Mouse (Mus musculus) neutrophil, adult 65 days (primary cell): ENCODE results near the gene Rtca. TPM values are rescaled to one million over a fixed set of nuclear protein-coding genes. Genes with fewer than 3 reads are reported as not detected.

Source experiments
- total RNA-seq: library from RNA; stranded (reverse); gene quantifications from 2 replicates; pipeline ENCODE4 v1.2.4, GENCODE M21; 2023

Gene Rtca
- 16.6 and 17.4 TPM in 2 replicates for total RNA-seq

GRCm38 (mm10) chr3:116507772-116508351 is at the start of gene Rtca:
Gene Rtca (minus strand): TSS chr3:116508208.

GRCm38 (mm10) chr3:116512904-116513716 is 5.1 kb upstream of the Rtca start, which contains the start of gene Dbt:
Gene Dbt (plus strand): TSS chr3:116513070.

Other genes with a start within 250 kb of the Rtca start
- 44.1 and 76.3 TPM in 2 replicates for gene Cdc14a, start 84.2 kb downstream of the Rtca start, total RNA-seq
- gene Dbt, start 4.9 kb upstream of the Rtca start, total RNA-seq = 5.1 and 5.5 TPM in 2 replicates
- not detected in 2 replicates for gene Lrrc39, start 54.8 kb upstream of the Rtca start, total RNA-seq
- gene Sass6, start 86.8 kb upstream of the Rtca start, total RNA-seq = 17.3 and 21.3 TPM in 2 replicates
- gene Trmt13, start 106.4 kb upstream of the Rtca start, total RNA-seq = 15.6 and 17.3 TPM in 2 replicates
- gene Mfsd14a, start 154.5 kb upstream of the Rtca start, total RNA-seq = 76.0 and 95.4 TPM in 2 replicates
- not detected in 2 replicates for gene Gm43191, start 173.1 kb upstream of the Rtca start, total RNA-seq
- gene Slc35a3, start 204.6 kb upstream of the Rtca start, total RNA-seq = 25.0 and 28.2 TPM in 2 replicates